Mouse (Mus musculus) hindbrain, embryonic 11.5 days (tissue): ENCODE measurements at regions not wholly inside any gene's neighbourhood (a gene's known extent, or its start where the extent isn't known, plus 50 kb on each side); places are given as distances from the start of the nearest gene placed in this dataset.

Source experiments
- ATAC-seq: fragments of 200-750 bp; cut with Nextera tagmentation; 2 replicates; pipeline ENCODE4 v1.8.0; 2017; ENCODE audit warnings: mild to moderate bottlenecking, moderate TSS enrichment, moderate library complexity; ENCODE audit not compliant: low FRiP score
- DNase-seq: peaks from one replicate; pipeline ENCODE4 v3.0.0-alpha.2; 2015; ENCODE audit warnings: low spot score
- H3K27ac ChIP-seq: fragments of 300-500 bp; sonication (generic); 2 replicates; pipeline ENCODE4 v1.5.1; 2014; ENCODE audit warnings: mild to moderate bottlenecking, low read depth, low read length
- H3K27me3 ChIP-seq: fragments of 300-500 bp; sonication (generic); 2 replicates; pipeline ENCODE4 v1.6.1; 2014; ENCODE audit warnings: mild to moderate bottlenecking, low read length, moderate library complexity, mixed read lengths; ENCODE audit not compliant: control insufficient read depth, insufficient read depth
- H3K36me3 ChIP-seq: fragments of 300-500 bp; sonication (generic); 2 replicates; pipeline ENCODE4 v1.6.1; 2014; ENCODE audit warnings: mild to moderate bottlenecking, low read length, moderate library complexity, mixed read lengths; ENCODE audit not compliant: control insufficient read depth, insufficient read depth
- H3K4me1 ChIP-seq: fragments of 300-500 bp; sonication (generic); replicated peaks from 2 replicates; pipeline ENCODE4 v1.6.1; 2014; ENCODE audit warnings: low read length, mixed read lengths; ENCODE audit not compliant: control insufficient read depth, insufficient read depth
- H3K4me2 ChIP-seq: fragments of 300-500 bp; sonication (generic); replicated peaks from 2 replicates; pipeline ENCODE4 v1.6.1; 2014; ENCODE audit warnings: mild to moderate bottlenecking, low read depth, low read length
- H3K4me3 ChIP-seq: fragments of 300-500 bp; sonication (generic); 2 replicates; pipeline ENCODE4 v1.5.1; 2014; ENCODE audit warnings: low read depth, low read length
- H3K9ac ChIP-seq: fragments of 300-500 bp; sonication (generic); 2 replicates; pipeline ENCODE4 v1.6.1; 2014; ENCODE audit warnings: low read depth, low read length
- H3K9me3 ChIP-seq: fragments of 300-500 bp; sonication (generic); 2 replicates; pipeline ENCODE4 v1.6.1; 2016; ENCODE audit warnings: low read length; ENCODE audit not compliant: control insufficient read depth
- WGBS: fragments of 180-500 bp; shearing (Covaris S2); extraction: QIAGEN DNeasy Blood & Tissue Kit; methylation state at CpG from one replicate; pipeline ENCODE4 v1.1.7; 2014; 5-methylcytosine and 5-hydroxymethylcytosine counted together

- Histone ChIP-seq H3K9me3 (no peaks in the 10 kb centered on the region), H3K4me2 (no peak overlapping the region), H3K4me3 (no peak overlapping the region), H3K27me3 (no peaks in the 10 kb centered on the region), H3K4me1 (no peaks in the 10 kb centered on the region), H3K9ac (no peak overlapping the region), H3K27ac (no peak overlapping the region), H3K36me3 (no peaks in the 10 kb centered on the region)
- DNase-seq (no peak), ATAC-seq (0 out of 2 replicates have a peak, but pooled peaks have one; percentile 8)
Observed at GRCm38 (mm10) chr14:15971306-15971705, 277.8 kb upstream of the Ngly1 start.

- Histone ChIP-seq H3K27ac (no peak overlapping the region), H3K4me2 (no peak overlapping the region), H3K27me3 (no peaks in the 10 kb centered on the region), H3K36me3 (no peaks in the 10 kb centered on the region), H3K9me3 (no peaks in the 10 kb centered on the region), H3K9ac (no peak overlapping the region), H3K4me3 (no peak overlapping the region), H3K4me1 (no peaks in the 10 kb centered on the region)
- WGBS, result 100% methylated on average over 1 of the region's 1 CpGs
- ATAC-seq, result no peak
- no peak for DNase-seq
Observed at GRCm38 (mm10) chr14:15977366-15977765, 271.7 kb upstream of the Ngly1 start.

- Histone ChIP-seq H3K27me3 (no peaks in the 10 kb centered on the region), H3K27ac (no peak overlapping the region), H3K36me3 (no peaks in the 10 kb centered on the region), H3K4me3 (no peak overlapping the region), H3K4me1 (no peaks in the 10 kb centered on the region), H3K9me3 (no peaks in the 10 kb centered on the region), H3K9ac (no peak overlapping the region), H3K4me2 (no peak overlapping the region)
- 13% methylated on average over 1 of the region's 1 CpGs for WGBS
- peak; percentile 93 for ATAC-seq
- DNase-seq, result peak; percentile 54
Observed at GRCm38 (mm10) chr14:15978329-15978728, 270.8 kb upstream of the Ngly1 start.

GRCm38 (mm10) chr14:16005409-16005808, 243.7 kb upstream of the Ngly1 start:
- ATAC-seq, result no peak
- no peak for DNase-seq
- no peaks in the 10 kb centered on the region for H3K9me3 ChIP-seq
- no peak overlapping the region for H3K4me2 ChIP-seq
- no peaks in the 10 kb centered on the region for H3K4me1 ChIP-seq
- 92% methylated on average over 1 of the region's 1 CpGs for WGBS
- H3K9ac ChIP-seq, result no peak overlapping the region
- H3K4me3 ChIP-seq, result no peak overlapping the region
- H3K27me3 ChIP-seq, result no peaks in the 10 kb centered on the region
- H3K36me3 ChIP-seq, result no peaks in the 10 kb centered on the region
- no peak overlapping the region for H3K27ac ChIP-seq

- Histone ChIP-seq H3K27ac (no peak overlapping the region), H3K9me3 (no peaks in the 10 kb centered on the region), H3K4me3 (no peak overlapping the region), H3K9ac (no peak overlapping the region), H3K4me2 (no peak overlapping the region), H3K4me1 (no peaks in the 10 kb centered on the region), H3K27me3 (no peaks in the 10 kb centered on the region), H3K36me3 (no peaks in the 10 kb centered on the region)
- 90% methylated on average over 2 of the region's 2 CpGs for WGBS
- DNase-seq (no peak), ATAC-seq (no peak)
Observed at GRCm38 (mm10) chr14:16006968-16007367, 242.1 kb upstream of the Ngly1 start.

- Histone ChIP-seq H3K27ac (no peak overlapping the region), H3K9ac (no peak overlapping the region), H3K4me3 (no peak overlapping the region), H3K36me3 (no peaks in the 10 kb centered on the region), H3K4me1 (no peaks in the 10 kb centered on the region), H3K4me2 (no peak overlapping the region), H3K9me3 (no peaks in the 10 kb centered on the region), H3K27me3 (no peaks in the 10 kb centered on the region)
- DNase-seq (no peak), ATAC-seq (no peak)
Observed at GRCm38 (mm10) chr14:16009778-16010177, 239.3 kb upstream of the Ngly1 start.

- Histone ChIP-seq H3K4me3 (no peak overlapping the region), H3K36me3 (no peaks in the 10 kb centered on the region), H3K4me1 (no peaks in the 10 kb centered on the region), H3K9me3 (no peaks in the 10 kb centered on the region), H3K4me2 (no peak overlapping the region), H3K27me3 (no peaks in the 10 kb centered on the region), H3K27ac (no peak overlapping the region), H3K9ac (no peak overlapping the region)
- ATAC-seq (no peak), DNase-seq (no peak)
Observed at GRCm38 (mm10) chr14:16023853-16024252, 225.2 kb upstream of the Ngly1 start.

- Histone ChIP-seq H3K9me3 (no peaks in the 10 kb centered on the region), H3K27me3 (no peaks in the 10 kb centered on the region), H3K4me1 (no peaks in the 10 kb centered on the region), H3K36me3 (no peaks in the 10 kb centered on the region), H3K4me2 (no peak overlapping the region), H3K27ac (no peak overlapping the region), H3K9ac (no peak overlapping the region), H3K4me3 (no peak overlapping the region)
- DNase-seq (no peak), ATAC-seq (no peak)
Observed at GRCm38 (mm10) chr14:16037771-16038170, 211.3 kb upstream of the Ngly1 start.

- no peak overlapping the region for H3K27ac ChIP-seq
- WGBS, result 73% methylated on average over 1 of the region's 1 CpGs
Observed at GRCm38 (mm10) chr14:16038336-16038735, 210.7 kb upstream of the Ngly1 start.

More at GRCm38 (mm10) chr14:16038336-16038735, 210.7 kb upstream of the Ngly1 start:
- H3K9ac ChIP-seq, result no peak overlapping the region
- no peak for DNase-seq
- H3K36me3 ChIP-seq, result no peaks in the 10 kb centered on the region
- no peaks in the 10 kb centered on the region for H3K27me3 ChIP-seq
- no peaks in the 10 kb centered on the region for H3K9me3 ChIP-seq
- H3K4me1 ChIP-seq, result no peaks in the 10 kb centered on the region
- ATAC-seq, result no peak
- H3K4me3 ChIP-seq, result no peak overlapping the region
- H3K4me2 ChIP-seq, result no peak overlapping the region
